In the genomic region with DNA sequence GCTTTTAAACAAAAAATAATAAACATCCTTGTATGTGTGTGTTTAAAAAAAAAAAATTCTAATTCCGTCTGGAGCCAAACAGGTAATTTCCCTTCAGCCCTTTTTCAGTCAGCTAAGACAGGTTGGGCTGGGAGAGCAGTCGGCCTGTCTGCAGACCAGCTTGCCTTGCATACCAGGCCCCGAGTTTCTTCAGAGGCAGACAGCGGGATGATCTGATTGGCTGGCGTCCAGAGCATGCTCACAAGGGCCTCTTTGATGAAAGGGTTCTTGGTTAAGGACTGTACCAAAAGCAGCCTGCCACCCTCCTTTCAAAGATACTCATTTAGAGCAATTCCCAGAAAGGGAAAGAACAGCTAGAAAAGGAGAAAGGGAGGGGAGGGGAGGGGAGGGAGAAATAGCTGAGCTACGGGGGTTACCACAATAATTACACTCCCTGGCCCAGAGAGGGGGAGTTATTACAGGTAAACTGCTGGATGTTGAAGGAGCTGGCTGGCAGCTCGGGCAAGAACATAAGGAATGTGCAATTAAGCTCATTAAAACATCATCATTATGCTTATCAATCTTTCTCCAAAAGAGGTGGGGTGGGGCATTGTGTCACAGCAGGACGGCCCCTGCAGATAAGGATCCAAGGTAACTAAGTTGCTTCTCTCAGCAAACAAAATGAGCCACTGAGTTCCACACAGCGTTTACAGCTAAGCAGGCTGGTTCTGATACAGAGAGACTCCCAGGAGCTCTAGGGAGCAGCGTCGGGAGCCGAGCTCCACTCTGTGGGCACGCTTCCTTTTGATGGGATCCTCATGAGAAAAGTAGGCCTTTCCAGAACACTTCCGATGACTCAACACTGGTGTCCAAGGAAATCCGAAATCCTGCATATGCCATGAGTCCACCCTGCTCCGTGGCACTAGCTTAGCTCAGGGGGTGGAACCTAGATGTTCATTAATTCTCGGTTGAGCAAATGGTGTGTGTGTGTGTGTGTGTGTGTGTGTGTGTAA, we compare ENCODE assay signal across 8 mouse cellular contexts.
DNase-seq lines count a peak whose midpoint lies in the region; ATAC-seq and TF ChIP-seq lines count a peak whose summit lies in the region.

No protein-coding gene starts in this region.

- H3K4me1 ChIP-seq in MEL (ENCODE audit: control insufficient read depth in 1 of 2, insufficient read depth in 2 of 2, low read length in 2 of 2), result peaks cover 0 to 17% of the 10 kb centered on the region in 2 experiments; a peak in 3 of 4 replicates
- peaks cover 23% of the 10 kb centered on the region for H3K4me1 ChIP-seq in embryonic facial prominence, embryonic 14.5 days (ENCODE audit: control insufficient read depth, insufficient read depth, low read length)
- peaks cover 3% of the 10 kb centered on the region; the same call in 1 of the 2 replicates for H3K4me1 ChIP-seq in intestine, postnatal 0 days (replicated peaks; ENCODE audit: control insufficient read depth, insufficient read depth, low read length)
- H3K4me1 ChIP-seq in limb, embryonic 13.5 days, result peaks cover 46% of the 10 kb centered on the region

- no peaks in the 10 kb centered on the region for H3K79me2 ChIP-seq in MEL (ENCODE audit: control insufficient read depth, insufficient read depth, low read length, poor library complexity)

- ATAC-seq in embryonic facial prominence, embryonic 14.5 days (ENCODE audit: low read depth), result peak; percentile 69
- peak; percentile 16; the same call in 1 of the 2 replicates for ATAC-seq in intestine, postnatal 0 days
- ATAC-seq in limb, embryonic 13.5 days (ENCODE audit: low FRiP score, low read depth), result peak; percentile 49; the same call in 1 of the 2 replicates
- ATAC-seq in megakaryocyte, adult 5-6 weeks (ENCODE audit: poor library complexity, severe bottlenecking), result no peak

- no peak for TF ChIP-seq RAD21 in MEL (IDR thresholded peaks at IDR 0.05; ENCODE audit: low read depth, low read length)

- H3K9ac ChIP-seq in MEL (ENCODE audit: control insufficient read depth, low read depth, low read length, poor library complexity, severe bottlenecking), result no peak overlapping the region
- H3K9ac ChIP-seq in embryonic facial prominence, embryonic 14.5 days (ENCODE audit: low read depth, low read length), result no peak overlapping the region
- H3K9ac ChIP-seq in intestine, postnatal 0 days (ENCODE audit: low read depth, low read length), result no peak overlapping the region
- H3K9ac ChIP-seq in limb, embryonic 13.5 days, result no peak overlapping the region

- H3K27me3 ChIP-seq in MEL (ENCODE audit: control insufficient read depth in 1 of 2, insufficient read depth in 2 of 2, low read length in 2 of 2), result no peaks in the 10 kb centered on the region
- no peaks in the 10 kb centered on the region for H3K27me3 ChIP-seq in embryonic facial prominence, embryonic 14.5 days (replicated peaks; ENCODE audit: control insufficient read depth, insufficient read depth, low read length)
- H3K27me3 ChIP-seq in intestine, postnatal 0 days (replicated peaks; ENCODE audit: control insufficient read depth, insufficient read depth, low read length), result no peaks in the 10 kb centered on the region
- H3K27me3 ChIP-seq in limb, embryonic 13.5 days, result peaks cover 3% of the 10 kb centered on the region; the same call in 1 of the 2 replicates

- DNase-seq in cerebellum, adult 18-20 months, result peak; percentile 26 to 32
- DNase-seq in cerebellum, adult 11 months, result no peak
- DNase-seq in MEL (ENCODE audit: low read depth, low spot score), result peak; percentile 71
- peak; percentile 91 for DNase-seq in embryonic facial prominence, embryonic 14.5 days (ENCODE audit: low spot score)
- DNase-seq in right cerebral cortex, postnatal 14 days, result peak; percentile 70

- H3K4me3 ChIP-seq in MEL (ENCODE audit: control insufficient read depth in 1 of 2, insufficient read depth in 1 of 2, low read depth in 2 of 2, low read length in 2 of 2), result no peak overlapping the region
- H3K4me3 ChIP-seq in embryonic facial prominence, embryonic 14.5 days (ENCODE audit: low read depth, low read length), result no peak overlapping the region
- H3K4me3 ChIP-seq in intestine, postnatal 0 days (ENCODE audit: low read depth, low read length), result no peak overlapping the region
- no peak overlapping the region for H3K4me3 ChIP-seq in limb, embryonic 13.5 days

- TF ChIP-seq CTCF in MEL (IDR thresholded peaks at IDR 0.05 in 2 of 3, conservative IDR thresholded peaks at IDR 0.05 in 1 of 3; ENCODE audit: control insufficient read depth in 1 of 3, insufficient read depth in 1 of 3, low read depth in 2 of 3, low read length in 3 of 3, poor library complexity in 1 of 3, severe bottlenecking in 1 of 3), result no peak
- no peak for TF ChIP-seq CTCF in intestine, postnatal 0 days (IDR thresholded peaks at IDR 0.05; ENCODE audit: low read depth)

- peaks cover 0 to 13% of the 10 kb centered on the region in 2 experiments; a peak in 2 of 4 replicates for H3K36me3 ChIP-seq in MEL (ENCODE audit: control insufficient read depth in 1 of 2, insufficient read depth in 2 of 2, low read length in 2 of 2)
- no peaks in the 10 kb centered on the region for H3K36me3 ChIP-seq in embryonic facial prominence, embryonic 14.5 days (ENCODE audit: control insufficient read depth, insufficient read depth, low read length)
- H3K36me3 ChIP-seq in intestine, postnatal 0 days (ENCODE audit: control insufficient read depth, insufficient read depth), result no peaks in the 10 kb centered on the region; the same call in 1 of the 2 replicates
- no peaks in the 10 kb centered on the region for H3K36me3 ChIP-seq in limb, embryonic 13.5 days

- 48% methylated on average over 17 of the region's 17 CpGs for WGBS in embryonic facial prominence, embryonic 14.5 days
- WGBS in intestine, postnatal 0 days, result 28% methylated on average over 17 of the region's 17 CpGs
- 43% methylated on average over 17 of the region's 17 CpGs for WGBS in limb, embryonic 13.5 days

- no peak overlapping the region; the same call in 1 of the 2 replicates for H3K4me2 ChIP-seq in embryonic facial prominence, embryonic 14.5 days (ENCODE audit: low read depth, low read length)
- H3K4me2 ChIP-seq in intestine, postnatal 0 days (replicated peaks; ENCODE audit: low read depth), result no peak overlapping the region
- no peak overlapping the region for H3K4me2 ChIP-seq in limb, embryonic 13.5 days (replicated peaks)

- TF ChIP-seq EP300 in MEL (IDR thresholded peaks at IDR 0.05; ENCODE audit: low read depth in 1 of 2, low read length in 2 of 2), result no peak

- TF ChIP-seq POLR2A in MEL (IDR thresholded peaks at IDR 0.05; ENCODE audit: control insufficient read depth in 1 of 2, insufficient read depth in 1 of 2, low read depth in 1 of 2, low read length in 2 of 2, poor library complexity in 1 of 2), result no peak

- H3K9me3 ChIP-seq in MEL (replicated peaks; ENCODE audit: insufficient read depth, low read length), result no peaks in the 10 kb centered on the region
- H3K9me3 ChIP-seq in embryonic facial prominence, embryonic 14.5 days (ENCODE audit: control insufficient read depth, low read length), result no peaks in the 10 kb centered on the region
- H3K9me3 ChIP-seq in intestine, postnatal 0 days (ENCODE audit: control insufficient read depth), result no peaks in the 10 kb centered on the region
- no peaks in the 10 kb centered on the region for H3K9me3 ChIP-seq in limb, embryonic 13.5 days

- no peak overlapping the region for H3K27ac ChIP-seq in MEL (ENCODE audit: control insufficient read depth, low read depth, low read length)
- H3K27ac ChIP-seq in embryonic facial prominence, embryonic 14.5 days (replicated peaks; ENCODE audit: low read depth, low read length), result peak overlapping the region; percentile 30
- no peak overlapping the region for H3K27ac ChIP-seq in intestine, postnatal 0 days (ENCODE audit: low read depth, low read length)
- no peak overlapping the region for H3K27ac ChIP-seq in limb, embryonic 13.5 days

TF ChIP-seq in MEL, 35 proteins besides CTCF, POLR2A, EP300 and RAD21:
- peak; percentile 38; the same call in 1 of the 2 replicates for TF ChIP-seq GATA1 (IDR thresholded peaks at IDR 0.05; ENCODE audit: low read depth, low read length)
- no peak for TF ChIP-seq USF1 (IDR thresholded peaks at IDR 0.05; ENCODE audit: low read depth, low read length)
- TF ChIP-seq ETS1 (IDR thresholded peaks at IDR 0.05; ENCODE audit: low read depth, low read length), result no peak
- TF ChIP-seq BHLHE40 (IDR thresholded peaks at IDR 0.05; ENCODE audit: borderline replicate concordance, low read depth, low read length), result no peak
- TF ChIP-seq NRF1 (IDR thresholded peaks at IDR 0.05; ENCODE audit: insufficient read depth, low read depth, low read length, poor library complexity, severe bottlenecking), result peak; percentile 72
- TF ChIP-seq HCFC1 (IDR thresholded peaks at IDR 0.05; ENCODE audit: low read depth, low read length), result peak; percentile 24; the same call in 1 of the 2 replicates
- TF ChIP-seq ZMIZ1 (IDR thresholded peaks at IDR 0.05; ENCODE audit: low read depth, low read length), result no peak
